Mouse (Mus musculus) midbrain, embryonic 10.5 days (tissue): ENCODE data around the gene Cfap43. TPM values are rescaled to one million over a fixed set of nuclear protein-coding genes. Genes with fewer than 3 reads are reported as not detected.
A peak's percentile ranks its signal among the peaks of the same experiment; 100 is the strongest.

Experiments
- DNase-seq: peaks from one replicate; pipeline ENCODE4 v3.0.0-alpha.2; 2017; ENCODE audit warnings: low spot score
- H3K27ac ChIP-seq: fragments of 300-500 bp; sonication (generic); replicated peaks from 2 replicates; pipeline ENCODE4 v1.5.1; 2016; ENCODE audit warnings: mild to moderate bottlenecking
- H3K27me3 ChIP-seq: fragments of 300-500 bp; sonication (generic); 2 replicates; pipeline ENCODE4 v1.6.1; 2016; ENCODE audit warnings: low read depth, mild to moderate bottlenecking; ENCODE audit not compliant: poor library complexity, severe bottlenecking
- H3K36me3 ChIP-seq: fragments of 300-500 bp; sonication (generic); 2 replicates; pipeline ENCODE4 v1.6.1; 2016; ENCODE audit warnings: mild to moderate bottlenecking, moderate library complexity
- H3K4me1 ChIP-seq: fragments of 300-500 bp; sonication (generic); 2 replicates; pipeline ENCODE4 v1.6.1; 2016
- H3K4me3 ChIP-seq: fragments of 300-500 bp; sonication (generic); 2 replicates; pipeline ENCODE4 v1.5.1; 2016; ENCODE audit warnings: mild to moderate bottlenecking, moderate library complexity
- H3K9me3 ChIP-seq: fragments of 300-500 bp; sonication (generic); replicated peaks from 2 replicates; pipeline ENCODE4 v1.6.1; 2016; ENCODE audit warnings: mild to moderate bottlenecking
- WGBS: fragments of 180-500 bp; shearing (Covaris S2); methylation state at CpG from one replicate; pipeline ENCODE4 v1.1.7; 2016; 5-methylcytosine and 5-hydroxymethylcytosine counted together
- polyA plus RNA-seq: library from polyadenylated mRNA; unstranded; fragments of >200 nt; fragmentation: Nextera tagmentation; extraction: Ambion mirVana; gene quantifications from 2 replicates; pipeline ENCODE4 v1.2.1, GENCODE M21; 2016

Cfap43 gene
- polyA plus RNA-seq, 1 experiment from 2014 or later: 0.06 TPM

DNA sequence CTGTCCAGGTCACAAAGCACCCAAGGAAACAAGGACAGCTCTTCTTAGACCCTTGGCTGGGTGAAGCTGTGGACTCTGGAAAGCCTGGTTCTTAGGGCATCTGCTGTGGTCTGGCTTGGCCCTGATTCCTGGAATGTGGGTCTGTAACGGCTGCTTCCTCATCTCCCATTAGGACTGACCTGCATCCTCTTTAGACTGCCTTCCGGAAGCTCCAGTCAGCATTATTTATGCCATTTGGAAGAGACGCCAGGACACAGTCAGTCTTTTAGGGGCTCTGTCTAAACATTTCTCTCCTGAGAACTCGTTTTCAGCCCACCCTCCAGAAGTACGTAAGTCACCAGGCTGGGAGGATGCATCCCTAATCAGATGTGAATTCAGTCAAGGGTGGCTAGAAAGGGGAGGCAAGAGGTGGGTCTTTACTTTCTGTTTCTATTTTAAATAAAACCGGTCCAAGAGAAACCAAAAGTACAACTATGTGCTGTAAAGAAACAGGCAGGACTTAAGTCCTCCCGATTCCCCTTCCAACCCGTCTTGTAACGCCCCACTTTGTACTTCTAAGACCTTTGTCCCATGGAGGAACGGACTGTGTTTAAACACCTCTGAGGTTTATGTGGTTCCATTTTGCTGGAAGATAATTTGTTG is 28.5 kb downstream of the Cfap43 start:
- H3K36me3 ChIP-seq: peaks cover 27% of the 10 kb centered on the region
- WGBS: 83% methylated on average over 10 of the region's 10 CpGs
- no peaks in the 10 kb centered on the region for H3K27me3 ChIP-seq
- H3K9me3 ChIP-seq: no peaks in the 10 kb centered on the region
- DNase-seq: no peak
- H3K4me1 ChIP-seq: no peaks in the 10 kb centered on the region
- H3K4me3 ChIP-seq: no peak overlapping the region
- H3K27ac ChIP-seq: no peak overlapping the region

DNA sequence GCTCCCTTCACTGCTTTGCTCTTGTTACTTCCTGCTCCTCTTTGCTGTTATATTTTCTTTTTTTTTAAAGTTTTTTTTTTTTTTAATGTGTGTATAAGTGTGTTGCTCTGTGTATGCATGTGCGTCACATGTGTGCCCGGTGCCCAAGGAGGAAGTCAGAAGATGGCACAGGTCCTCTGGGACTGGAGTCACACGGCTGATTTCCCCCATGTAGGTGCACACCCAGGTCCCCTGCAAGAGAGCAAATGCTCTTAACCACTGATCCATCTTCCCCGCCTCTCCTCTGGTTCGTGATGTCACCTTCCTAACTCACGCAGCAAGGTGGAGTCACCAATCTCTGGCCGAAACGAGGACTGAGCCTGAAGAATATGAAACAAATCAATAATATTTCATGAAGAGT is 31.1 kb downstream of the Cfap43 start:
- DNase-seq: no peak
- Histone ChIP-seq H3K9me3 (no peaks in the 10 kb centered on the region), H3K27me3 (no peaks in the 10 kb centered on the region), H3K36me3 (peaks cover under 1% of the 10 kb centered on the region; the same call in 1 of the 2 replicates), H3K4me3 (no peak overlapping the region), H3K4me1 (peaks cover 8% of the 10 kb centered on the region; the same call in 1 of the 2 replicates), H3K27ac (no peak overlapping the region)
- 96% methylated on average over 8 of the region's 8 CpGs for WGBS

GRCm38 (mm10) chr19:47887417-47887816 is 31.7 kb downstream of the Cfap43 start:
- 86% methylated on average over 10 of the region's 10 CpGs for WGBS
- H3K4me3 ChIP-seq: no peak overlapping the region
- H3K9me3 ChIP-seq: no peaks in the 10 kb centered on the region
- H3K27ac ChIP-seq: no peak overlapping the region
- peaks cover 11% of the 10 kb centered on the region; the same call in 1 of the 2 replicates for H3K4me1 ChIP-seq
- H3K36me3 ChIP-seq: no peaks in the 10 kb centered on the region
- DNase-seq: no peak
- no peaks in the 10 kb centered on the region for H3K27me3 ChIP-seq

DNA sequence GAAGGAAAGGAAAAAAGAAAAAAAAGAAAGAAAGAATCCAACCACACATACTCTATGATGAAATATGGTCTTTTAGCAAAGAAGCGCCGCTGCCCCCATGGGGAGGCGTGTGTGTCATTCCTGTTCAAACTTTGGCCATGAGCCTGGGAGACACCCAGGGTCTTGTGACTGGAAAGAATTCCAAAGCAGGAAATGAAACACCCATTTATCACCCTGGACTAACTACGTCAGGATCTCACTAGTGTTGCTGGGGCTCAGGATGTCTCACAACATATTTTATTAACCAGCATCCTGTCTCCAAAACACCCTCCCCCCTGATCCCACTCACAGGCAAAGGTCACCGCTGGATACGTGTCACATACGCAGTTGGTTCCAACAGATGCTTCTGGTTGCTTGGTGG is 32.5 kb downstream of the Cfap43 start:
- DNase-seq: no peak
- Histone ChIP-seq H3K27ac (no peak overlapping the region), H3K4me1 (peaks cover 11% of the 10 kb centered on the region; the same call in 1 of the 2 replicates), H3K9me3 (no peaks in the 10 kb centered on the region), H3K27me3 (no peaks in the 10 kb centered on the region), H3K36me3 (no peaks in the 10 kb centered on the region), H3K4me3 (no peak overlapping the region)
- 89% methylated on average over 7 of the region's 7 CpGs for WGBS

DNA sequence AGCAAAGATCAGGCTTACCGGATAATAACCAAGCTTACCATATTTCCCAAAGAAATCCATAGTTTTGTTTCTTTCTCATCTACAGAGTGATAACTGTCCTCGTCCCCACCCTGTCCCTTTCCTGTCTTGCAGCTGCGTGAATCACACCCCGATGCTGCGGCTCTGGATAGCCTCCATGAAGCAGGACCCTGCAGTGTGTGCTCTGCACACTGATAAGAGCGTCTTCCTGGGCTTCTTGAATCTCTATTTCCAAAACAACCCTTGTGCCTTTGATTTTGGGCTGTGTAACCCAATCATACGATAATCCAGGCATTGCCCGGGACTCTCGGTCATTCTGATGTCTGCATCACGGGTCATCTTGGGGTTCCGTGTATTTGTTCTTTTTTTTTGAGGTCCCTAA is 33.2 kb downstream of the Cfap43 start:
- H3K4me3 ChIP-seq: no peak overlapping the region
- DNase-seq: no peak
- no peaks in the 10 kb centered on the region for H3K27me3 ChIP-seq
- H3K4me1 ChIP-seq: peaks cover 13% of the 10 kb centered on the region
- 88% methylated on average over 11 of the region's 11 CpGs for WGBS
- H3K9me3 ChIP-seq: no peaks in the 10 kb centered on the region
- H3K27ac ChIP-seq: no peak overlapping the region
- H3K36me3 ChIP-seq: no peaks in the 10 kb centered on the region

- Histone ChIP-seq H3K4me1 (peaks cover 17% of the 10 kb centered on the region), H3K36me3 (no peaks in the 10 kb centered on the region), H3K27me3 (no peaks in the 10 kb centered on the region), H3K4me3 (no peak overlapping the region), H3K27ac (no peak overlapping the region), H3K9me3 (no peaks in the 10 kb centered on the region)
- no peak for DNase-seq
- 78% methylated on average over 7 of the region's 7 CpGs for WGBS
Observed at GRCm38 (mm10) chr19:47885191-47885743, 33.8 kb downstream of the Cfap43 start.

GRCm38 (mm10) chr19:47884296-47885085 is 34.6 kb downstream of the Cfap43 start:
- Histone ChIP-seq H3K27me3 (no peaks in the 10 kb centered on the region), H3K9me3 (no peaks in the 10 kb centered on the region), H3K27ac (no peak overlapping the region), H3K36me3 (no peaks in the 10 kb centered on the region), H3K4me1 (peaks cover 17% of the 10 kb centered on the region), H3K4me3 (no peak overlapping the region)
- 85% methylated on average over 13 of the region's 13 CpGs for WGBS
- no peak for DNase-seq

GRCm38 (mm10) chr19:47882882-47883254 is 36.2 kb downstream of the Cfap43 start:
- H3K36me3 ChIP-seq: no peaks in the 10 kb centered on the region
- 73% methylated on average over 9 of the region's 9 CpGs for WGBS
- H3K9me3 ChIP-seq: no peaks in the 10 kb centered on the region
- H3K4me1 ChIP-seq: peaks cover 17% of the 10 kb centered on the region
- no peak overlapping the region for H3K4me3 ChIP-seq
- peak overlapping the region; percentile 49; the same call in 1 of the 2 replicates for H3K27ac ChIP-seq
- no peaks in the 10 kb centered on the region for H3K27me3 ChIP-seq
- DNase-seq: no peak

DNA sequence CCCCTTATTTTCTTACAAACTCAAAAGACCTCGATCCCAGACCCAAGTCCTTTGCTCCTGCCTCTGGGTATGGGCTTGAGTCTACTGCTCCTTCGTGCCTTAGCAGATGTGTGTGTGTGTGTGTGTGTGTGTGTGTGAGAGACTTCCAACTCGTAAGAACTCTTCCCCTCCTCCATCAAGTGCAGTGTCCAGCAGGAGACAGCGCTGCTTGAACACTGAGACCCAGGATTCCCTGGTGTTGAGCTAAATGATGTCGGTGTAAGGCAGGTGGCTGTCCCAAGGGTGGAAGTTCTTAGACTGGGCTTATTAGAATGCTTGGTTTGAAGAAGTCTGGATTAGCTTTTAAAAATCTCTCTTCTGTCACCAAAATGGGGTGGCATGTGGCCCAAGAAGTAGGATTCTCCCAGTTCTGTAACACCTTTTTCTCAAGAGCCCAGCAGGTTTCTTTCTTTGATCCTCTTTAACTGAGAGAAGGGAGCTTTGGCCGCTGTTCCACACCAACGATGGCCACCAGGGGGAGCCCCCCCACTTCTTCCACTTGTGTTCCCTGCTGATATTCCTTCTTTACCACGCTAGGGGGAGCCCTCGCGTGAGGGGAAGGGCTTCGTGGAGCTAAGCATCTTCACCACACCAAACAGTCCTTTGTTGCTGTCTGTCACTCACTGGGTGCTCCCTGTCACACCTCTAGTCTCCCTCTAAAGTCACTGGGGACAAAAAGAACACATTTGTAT is 36.8 kb downstream of the Cfap43 start:
- peak; percentile 88 for DNase-seq
- H3K36me3 ChIP-seq: no peaks in the 10 kb centered on the region
- H3K4me3 ChIP-seq: no peak overlapping the region
- H3K27ac ChIP-seq: 0 out of 2 replicates have a peak overlapping the region, but pooled peaks have one; percentile 49
- H3K4me1 ChIP-seq: peaks cover 17% of the 10 kb centered on the region
- H3K9me3 ChIP-seq: no peaks in the 10 kb centered on the region
- WGBS: 27% methylated on average over 11 of the region's 11 CpGs
- no peaks in the 10 kb centered on the region for H3K27me3 ChIP-seq

GRCm38 (mm10) chr19:47881538-47881937 is 37.5 kb downstream of the Cfap43 start:
- 90% methylated on average over 7 of the region's 7 CpGs for WGBS
- Histone ChIP-seq H3K27ac (no peak overlapping the region), H3K9me3 (no peaks in the 10 kb centered on the region), H3K4me3 (no peak overlapping the region), H3K4me1 (peaks cover 17% of the 10 kb centered on the region), H3K36me3 (no peaks in the 10 kb centered on the region), H3K27me3 (no peaks in the 10 kb centered on the region)
- no peak for DNase-seq

DNA sequence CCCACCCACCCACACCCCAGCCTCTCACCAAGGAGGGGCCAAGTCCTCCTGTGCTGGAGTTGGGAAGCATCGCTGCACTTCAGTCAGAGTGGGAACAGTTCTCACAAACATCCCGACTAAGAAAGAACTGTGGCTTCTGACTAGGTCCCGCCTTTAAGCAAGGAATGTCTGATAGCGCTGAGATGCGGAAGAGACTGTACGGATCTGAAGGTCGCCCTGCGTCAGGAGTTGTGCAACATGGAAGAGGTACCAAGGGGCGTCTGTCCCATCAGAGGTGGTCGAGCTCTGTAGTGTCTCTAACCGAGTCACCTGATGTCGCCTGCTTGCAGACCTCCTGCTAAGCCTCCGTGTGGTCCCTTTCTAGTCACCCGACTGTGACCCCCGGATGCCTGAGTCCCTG is 42.8 kb downstream of the Cfap43 start:
- no peak overlapping the region for H3K4me3 ChIP-seq
- H3K27ac ChIP-seq: no peak overlapping the region
- H3K36me3 ChIP-seq: no peaks in the 10 kb centered on the region
- H3K27me3 ChIP-seq: 0 out of 2 replicates have a peak, but pooled peaks cover 3% of the 10 kb centered on the region
- peaks cover 6% of the 10 kb centered on the region; the same call in 1 of the 2 replicates for H3K4me1 ChIP-seq
- no peak for DNase-seq
- no peaks in the 10 kb centered on the region for H3K9me3 ChIP-seq
- 81% methylated on average over 15 of the region's 15 CpGs for WGBS

DNA sequence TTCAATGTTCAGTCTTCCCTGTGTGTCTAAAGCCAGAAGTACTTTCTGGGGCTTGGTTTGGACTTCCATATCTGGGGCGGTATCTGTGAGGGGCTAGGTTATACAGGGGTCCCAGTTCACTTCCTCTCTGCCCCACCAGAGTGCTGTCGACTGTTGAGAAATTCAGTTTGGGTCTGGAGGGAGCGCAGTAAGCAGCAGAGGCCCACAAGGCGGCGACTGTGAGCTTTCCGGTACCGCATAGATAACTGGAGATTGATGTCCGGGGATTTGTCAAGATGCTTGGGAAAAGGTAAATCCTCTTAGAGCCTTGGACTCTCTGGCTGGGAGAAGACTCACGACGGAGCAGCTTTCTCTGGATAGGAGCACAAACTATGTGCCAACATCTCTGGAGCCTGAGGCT is 47.6 kb downstream of the Cfap43 start:
- no peak overlapping the region for H3K4me3 ChIP-seq
- no peaks in the 10 kb centered on the region for H3K9me3 ChIP-seq
- DNase-seq: peak; percentile 43
- H3K4me1 ChIP-seq: no peaks in the 10 kb centered on the region
- 0 out of 2 replicates have a peak, but pooled peaks cover 3% of the 10 kb centered on the region for H3K27me3 ChIP-seq
- 23% methylated on average over 10 of the region's 10 CpGs for WGBS
- H3K36me3 ChIP-seq: no peaks in the 10 kb centered on the region
- H3K27ac ChIP-seq: no peak overlapping the region
